Mouse (Mus musculus) mouse embryonic stem cell (cell line): ENCODE results near the gene Mrps16.

Source experiments
- in situ Hi-C, 2 experiments: fragments of 300-500 bp; cut with MboI; formaldehyde crosslinking; loops; 1 replicate in 1 of 2; 3 replicates in 1 of 2; pipeline ENCODE4 v1.14.3; 2019 to 2020; ENCODE audit warnings: low sequenced_read_pairs in 2 of 2, low pct_unique_long_range_greater_than_20kb in 1 of 2, mixed read lengths in 1 of 2; ENCODE audit not compliant: unreplicated experiment in 1 of 2

The Mrps16 gene

GRCm38 (mm10) chr14:20377112-20377521 is 16.3 kb downstream of the Mrps16 start:
- in situ Hi-C loops, result no loop called here

DNA sequence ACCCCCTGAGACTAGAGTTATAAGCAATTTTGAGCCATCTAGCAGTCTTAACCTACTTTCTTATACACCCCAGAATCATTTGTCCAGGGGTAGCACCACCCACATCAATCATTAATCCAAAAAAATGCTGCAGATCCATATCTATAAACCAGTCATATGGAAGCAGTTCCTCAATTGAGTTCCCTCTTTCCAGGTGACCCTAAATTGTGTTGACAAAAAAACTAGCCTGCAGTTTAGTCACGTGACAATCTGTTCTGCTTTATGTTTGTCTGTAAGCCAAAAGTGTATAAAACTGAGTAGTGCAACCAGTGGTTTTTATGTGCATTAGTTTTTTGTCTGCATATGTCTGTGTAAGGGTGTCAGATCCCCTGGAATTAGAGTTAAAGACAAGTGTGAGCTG is 21.6 kb downstream of the Mrps16 start:
- in situ Hi-C loops, result no loop called here

GRCm38 (mm10) chr14:20370798-20371197 is 22.6 kb downstream of the Mrps16 start:
- in situ Hi-C loops, result no loop called here

GRCm38 (mm10) chr14:20368271-20368670 is 25.2 kb downstream of the Mrps16 start:
- in situ Hi-C loops, result no loop called here

GRCm38 (mm10) chr14:20363230-20363629 is 30.2 kb downstream of the Mrps16 start:
- in situ Hi-C loops, result no loop called here

GRCm38 (mm10) chr14:20347991-20348541 is 45.4 kb downstream of the Mrps16 start, which contains the start of the genes Ecd and Fam149b:
Gene Ecd, minus strand, starts transcription at chr14:20348121.
Gene Fam149b, plus strand, starts transcription at chr14:20348162.
- in situ Hi-C loops, result no loop called here

DNA sequence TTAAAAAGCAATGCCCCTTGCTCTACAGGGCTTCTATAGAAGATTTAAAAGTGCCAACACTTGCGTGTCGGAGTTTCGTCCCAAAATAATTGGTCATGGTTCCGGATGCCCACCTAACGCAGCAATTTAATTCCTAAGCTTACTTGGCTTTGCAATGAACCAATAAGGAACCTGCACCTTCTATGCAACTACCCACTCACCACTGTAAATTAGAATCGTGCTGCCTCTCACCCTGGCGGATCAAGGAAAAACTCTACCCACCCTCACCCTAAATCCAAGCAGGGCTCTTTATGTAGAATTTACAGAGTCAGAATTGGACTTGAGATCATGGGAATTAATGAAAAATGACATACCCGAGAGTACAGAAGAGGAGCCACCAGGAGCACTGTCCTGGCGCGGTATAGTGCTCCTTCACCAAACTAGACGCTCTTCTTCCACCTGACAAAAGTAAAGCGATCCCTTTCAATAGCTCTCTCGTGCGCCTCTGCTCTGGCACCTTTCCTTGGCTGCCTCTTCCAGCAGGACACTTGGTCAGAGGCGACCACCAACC is 45.9 kb downstream of the Mrps16 start:
- in situ Hi-C loops, result no loop called here

DNA sequence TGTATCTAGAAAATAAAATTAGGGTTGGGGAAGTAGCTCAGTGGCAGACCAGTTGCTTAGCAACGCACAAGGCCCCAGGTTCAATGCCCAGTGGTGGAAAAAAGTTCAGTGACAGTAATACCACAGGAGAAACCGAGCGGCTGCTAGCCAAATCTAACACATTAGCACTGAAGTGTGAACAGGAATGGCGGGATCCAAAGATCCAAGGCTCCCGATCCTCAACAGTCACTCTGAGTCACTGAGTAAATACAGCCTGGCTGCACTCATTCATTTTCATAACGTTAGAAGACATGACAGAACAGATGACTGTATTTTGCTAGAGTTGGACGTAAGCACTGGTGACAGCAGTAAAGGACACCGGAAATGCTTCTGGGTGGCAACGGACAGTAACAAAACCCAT is 47.5 kb downstream of the Mrps16 start:
- in situ Hi-C loops, result no loop called here

DNA sequence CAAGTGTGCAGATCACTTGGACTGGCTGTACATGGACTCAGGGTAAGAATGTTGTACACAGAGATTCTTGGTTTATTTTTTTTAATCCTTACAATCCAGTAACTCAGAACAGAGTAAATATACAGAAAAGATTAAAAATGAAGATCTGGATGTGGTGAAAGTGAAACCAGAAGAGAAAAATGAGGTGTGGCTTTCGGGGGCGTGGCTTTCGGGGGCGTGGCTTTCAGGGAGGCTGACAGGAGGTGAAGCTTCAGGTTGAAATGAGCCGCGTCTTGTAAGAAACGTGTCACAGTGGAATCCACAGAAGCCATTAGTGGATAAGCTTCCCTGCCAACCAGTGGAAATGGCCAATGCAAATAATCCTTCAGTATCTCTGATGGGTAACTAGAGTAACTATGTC is 52.6 kb downstream of the Mrps16 start:
- in situ Hi-C loops, result no loop called here

DNA sequence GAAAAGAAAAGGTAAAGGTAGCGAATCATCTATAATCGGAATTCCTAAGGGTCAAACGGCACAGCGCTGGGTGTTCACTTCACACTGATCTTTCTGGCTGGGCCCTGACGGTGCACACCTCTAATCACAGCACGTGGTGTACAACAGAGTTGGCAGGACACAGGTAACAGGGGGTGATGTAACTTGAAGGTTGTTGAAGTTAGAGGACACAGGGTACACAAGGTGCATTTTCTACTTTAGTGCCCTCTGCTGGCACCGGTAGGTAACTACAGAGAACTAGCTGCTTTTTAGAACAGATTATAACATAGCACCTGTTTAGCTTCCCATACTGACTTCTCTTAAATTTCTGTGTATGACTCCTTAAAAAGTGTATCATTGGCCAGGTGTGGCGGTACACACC is 53.3 kb downstream of the Mrps16 start:
- in situ Hi-C loops, result no loop called here

- in situ Hi-C loops, result no loop called here
These were observed 54.0 kb downstream of the Mrps16 start for GRCm38 (mm10) chr14:20339415-20339814.
